Mouse (Mus musculus) cerebellum, adult 2 months (tissue): ENCODE measurements around the gene Nos2.

Experiments
- CTCF ChIP-seq: fragments of 200-500 bp; IDR thresholded peaks from 2 replicates; pipeline ENCODE4 v1.5.1; 2011; ENCODE audit warnings: low read depth, mild to moderate bottlenecking, control low read depth, low read length, moderate library complexity, borderline replicate concordance; ENCODE audit not compliant: insufficient read depth
- POLR2A ChIP-seq: fragments of 200-500 bp; IDR thresholded peaks from 2 replicates; pipeline ENCODE4 v1.6.1; 2011; ENCODE audit warnings: low read length, control low read depth, borderline replicate concordance; ENCODE audit not compliant: insufficient read depth

GRCm38 (mm10) chr11:78915473-78915872 lies 5.1 kb upstream of the Nos2 start:
- TF ChIP-seq CTCF (no peak), POLR2A (no peak)
